Mouse (Mus musculus): ENCODE data around the gene Nans.

DNA sequence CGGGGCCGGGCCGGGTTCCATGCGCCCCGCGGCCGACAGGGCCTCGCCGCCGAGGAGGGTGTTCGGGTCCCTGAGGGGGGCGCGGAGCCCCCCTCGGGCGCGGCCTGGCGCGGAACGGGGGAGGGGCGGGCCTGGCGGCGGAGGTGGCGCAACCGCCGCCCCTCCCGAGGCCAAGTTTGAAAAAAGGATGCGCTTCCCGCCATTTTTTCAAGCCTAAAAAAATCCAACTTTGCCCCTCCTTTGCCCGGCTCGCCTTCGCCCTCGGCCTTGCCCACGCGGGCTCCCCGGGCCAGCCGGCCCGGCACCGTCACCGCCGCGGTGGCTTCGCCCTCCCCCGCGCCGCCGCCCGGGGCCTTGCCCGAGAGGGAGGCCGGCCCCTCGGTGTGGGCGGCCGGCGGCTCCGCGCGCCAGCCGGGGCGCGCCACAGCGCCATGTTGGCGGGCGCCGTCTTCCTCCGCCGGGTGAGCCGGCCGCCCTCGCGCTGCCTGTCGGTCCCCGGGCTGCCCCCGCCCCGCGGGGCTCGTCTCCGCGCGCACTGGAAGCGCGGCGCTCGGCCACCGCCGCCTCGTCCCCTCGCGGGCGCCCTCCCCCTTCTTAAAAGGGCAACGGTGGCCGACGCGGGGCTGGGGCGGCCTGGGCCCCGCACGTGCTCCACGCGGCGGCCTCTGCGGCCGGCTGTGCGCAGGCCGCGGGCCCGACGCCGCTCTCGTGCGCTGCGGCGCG lies 37.1 kb upstream of the Nans start:
- no peak for TF ChIP-seq EP300 (IDR thresholded peaks at IDR 0.05; ENCODE audit: low read depth)
- TF ChIP-seq CTCF (IDR thresholded peaks at IDR 0.05; ENCODE audit: low read depth): no peak
